Mouse (Mus musculus): ENCODE data around the gene Npr1. TPM values are rescaled to one million over a fixed set of nuclear protein-coding genes. Genes with fewer than 3 reads are reported as not detected.

The Npr1 gene
- total and polyA plus RNA-seq, 2 experiments from 2014 or later, result 2.0 to 4.1 TPM

- ATAC-seq (ENCODE audit: low FRiP score) (no peak), DNase-seq (ENCODE audit: low spot score) (no peak)
- Histone ChIP-seq H3K4me1 (ENCODE audit: insufficient read depth, low read length) (no peaks in the 10 kb centered on the region), H3K9me3 (ENCODE audit: low read length) (no peaks in the 10 kb centered on the region), H3K9ac (replicated peaks; ENCODE audit: low read length, poor library complexity, severe bottlenecking) (no peak overlapping the region), H3K27ac (ENCODE audit: low read depth, low read length) (no peak overlapping the region), H3K4me2 (ENCODE audit: low read depth, low read length, poor library complexity, severe bottlenecking) (no peak overlapping the region), H3K27me3 (ENCODE audit: insufficient read depth, low read length) (no peaks in the 10 kb centered on the region), H3K4me3 (ENCODE audit: low read depth, low read length) (no peak overlapping the region), H3K36me3 (ENCODE audit: insufficient read depth, low read length) (peaks cover 64% of the 10 kb centered on the region)
- TF ChIP-seq CTCF (IDR thresholded peaks at IDR 0.05), result no peak
- WGBS, result 74% methylated on average over 3 of the region's 3 CpGs
These were observed 52.7 kb downstream of the Npr1 start for GRCm38 (mm10) chr3:90413011-90413396.

GRCm38 (mm10) chr3:90412312-90413010, 53.2 kb downstream of the Npr1 start:
- DNase-seq (ENCODE audit: low spot score), result peak; percentile 61
- H3K27me3 ChIP-seq (ENCODE audit: insufficient read depth, low read length), result no peaks in the 10 kb centered on the region
- no peak overlapping the region for H3K27ac ChIP-seq (ENCODE audit: low read depth, low read length)
- ATAC-seq (ENCODE audit: low FRiP score), result no peak
- 53% methylated on average over 5 of the region's 5 CpGs for WGBS
- no peak overlapping the region for H3K9ac ChIP-seq (replicated peaks; ENCODE audit: low read length, poor library complexity, severe bottlenecking)
- no peaks in the 10 kb centered on the region for H3K4me1 ChIP-seq (ENCODE audit: insufficient read depth, low read length)
- H3K36me3 ChIP-seq (ENCODE audit: insufficient read depth, low read length), result peaks cover 68% of the 10 kb centered on the region
- no peak overlapping the region for H3K4me3 ChIP-seq (ENCODE audit: low read depth, low read length)
- H3K4me2 ChIP-seq (ENCODE audit: low read depth, low read length, poor library complexity, severe bottlenecking), result no peak overlapping the region
- TF ChIP-seq CTCF (IDR thresholded peaks at IDR 0.05), result peak; percentile 91
- H3K9me3 ChIP-seq (ENCODE audit: low read length), result no peaks in the 10 kb centered on the region

- no peak for ATAC-seq (ENCODE audit: low FRiP score)
- DNase-seq (ENCODE audit: low spot score), result no peak
- H3K36me3 ChIP-seq (ENCODE audit: insufficient read depth, low read length), result peaks cover 73% of the 10 kb centered on the region
- no peaks in the 10 kb centered on the region for H3K27me3 ChIP-seq (ENCODE audit: insufficient read depth, low read length)
- no peak overlapping the region for H3K4me2 ChIP-seq (ENCODE audit: low read depth, low read length, poor library complexity, severe bottlenecking)
- no peaks in the 10 kb centered on the region for H3K4me1 ChIP-seq (ENCODE audit: insufficient read depth, low read length)
- no peaks in the 10 kb centered on the region for H3K9me3 ChIP-seq (ENCODE audit: low read length)
- no peak overlapping the region for H3K9ac ChIP-seq (replicated peaks; ENCODE audit: low read length, poor library complexity, severe bottlenecking)
- no peak overlapping the region for H3K4me3 ChIP-seq (ENCODE audit: low read depth, low read length)
- no peak overlapping the region for H3K27ac ChIP-seq (ENCODE audit: low read depth, low read length)
- WGBS, result 93% methylated on average over 3 of the region's 3 CpGs
- TF ChIP-seq CTCF (IDR thresholded peaks at IDR 0.05), result no peak
These were observed 56.9 kb downstream of the Npr1 start for GRCm38 (mm10) chr3:90408721-90409120.

GRCm38 (mm10) chr3:90406414-90406813, 59.3 kb downstream of the Npr1 start:
- no peaks in the 10 kb centered on the region for H3K27me3 ChIP-seq (ENCODE audit: insufficient read depth, low read length)
- H3K36me3 ChIP-seq (ENCODE audit: insufficient read depth, low read length), result peaks cover 88% of the 10 kb centered on the region
- ATAC-seq (ENCODE audit: low FRiP score) (no peak), DNase-seq (ENCODE audit: low spot score) (no peak)
- 98% methylated on average over 5 of the region's 5 CpGs for WGBS
- no peak overlapping the region for H3K4me2 ChIP-seq (ENCODE audit: low read depth, low read length, poor library complexity, severe bottlenecking)
- no peak overlapping the region for H3K27ac ChIP-seq (ENCODE audit: low read depth, low read length)
- no peak overlapping the region for H3K9ac ChIP-seq (replicated peaks; ENCODE audit: low read length, poor library complexity, severe bottlenecking)
- H3K4me3 ChIP-seq (ENCODE audit: low read depth, low read length), result no peak overlapping the region
- no peak for TF ChIP-seq CTCF (IDR thresholded peaks at IDR 0.05)
- H3K9me3 ChIP-seq (ENCODE audit: low read length), result no peaks in the 10 kb centered on the region
- H3K4me1 ChIP-seq (ENCODE audit: insufficient read depth, low read length), result no peaks in the 10 kb centered on the region

- Histone ChIP-seq H3K9me3 (ENCODE audit: low read length) (no peaks in the 10 kb centered on the region), H3K27ac (ENCODE audit: low read depth, low read length) (no peak overlapping the region), H3K4me1 (ENCODE audit: insufficient read depth, low read length) (no peaks in the 10 kb centered on the region), H3K36me3 (ENCODE audit: insufficient read depth, low read length) (peaks cover 96% of the 10 kb centered on the region), H3K4me2 (ENCODE audit: low read depth, low read length, poor library complexity, severe bottlenecking) (no peak overlapping the region), H3K9ac (replicated peaks; ENCODE audit: low read length, poor library complexity, severe bottlenecking) (no peak overlapping the region), H3K4me3 (ENCODE audit: low read depth, low read length) (no peak overlapping the region), H3K27me3 (ENCODE audit: insufficient read depth, low read length) (no peaks in the 10 kb centered on the region)
- ATAC-seq (ENCODE audit: low FRiP score) (no peak), DNase-seq (ENCODE audit: low spot score) (no peak)
- 93% methylated on average over 4 of the region's 4 CpGs for WGBS
- no peak for TF ChIP-seq CTCF (IDR thresholded peaks at IDR 0.05)
These were observed 61.1 kb downstream of the Npr1 start for GRCm38 (mm10) chr3:90404609-90405008.

- Histone ChIP-seq H3K27ac (ENCODE audit: low read depth, low read length) (no peak overlapping the region), H3K27me3 (ENCODE audit: insufficient read depth, low read length) (no peaks in the 10 kb centered on the region), H3K36me3 (ENCODE audit: insufficient read depth, low read length) (peaks cover 97% of the 10 kb centered on the region), H3K4me1 (ENCODE audit: insufficient read depth, low read length) (no peaks in the 10 kb centered on the region), H3K4me2 (ENCODE audit: low read depth, low read length, poor library complexity, severe bottlenecking) (no peak overlapping the region), H3K9ac (replicated peaks; ENCODE audit: low read length, poor library complexity, severe bottlenecking) (no peak overlapping the region), H3K4me3 (ENCODE audit: low read depth, low read length) (no peak overlapping the region), H3K9me3 (ENCODE audit: low read length) (no peaks in the 10 kb centered on the region)
- no peak for DNase-seq (ENCODE audit: low spot score)
- no peak for TF ChIP-seq CTCF (IDR thresholded peaks at IDR 0.05)
- 93% methylated on average over 3 of the region's 3 CpGs for WGBS
- ATAC-seq (ENCODE audit: low FRiP score), result no peak
These were observed 61.5 kb downstream of the Npr1 start for GRCm38 (mm10) chr3:90404121-90404520.
